Mouse (Mus musculus) neural tube, embryonic 11.5 days (tissue): Measurements from ENCODE around the gene Rnf166. TPM values are rescaled to one million over a fixed set of nuclear protein-coding genes. Genes with fewer than 3 reads are reported as not detected.

ENCODE experiments used
- ATAC-seq: fragments of 200-750 bp; cut with Nextera tagmentation; 2 replicates; pipeline ENCODE4 v1.8.0; 2017; ENCODE audit warnings: moderate number of reproducible peaks, mild to moderate bottlenecking, moderate TSS enrichment, moderate library complexity; ENCODE audit not compliant: insufficient read depth, low FRiP score, low TSS enrichment
- DNase-seq: peaks from one replicate; pipeline ENCODE4 v3.0.0-alpha.2; 2015; ENCODE audit warnings: low spot score
- H3K27ac ChIP-seq: fragments of 300-500 bp; sonication (generic); 2 replicates; pipeline ENCODE4 v1.5.1; 2014; ENCODE audit warnings: low read depth, mild to moderate bottlenecking, low read length
- H3K27me3 ChIP-seq: fragments of 300-500 bp; sonication (generic); 2 replicates; pipeline ENCODE4 v1.6.1; 2014; ENCODE audit warnings: mild to moderate bottlenecking, low read length, mixed read lengths; ENCODE audit not compliant: control insufficient read depth, insufficient read depth
- H3K36me3 ChIP-seq: fragments of 300-500 bp; sonication (generic); 2 replicates; pipeline ENCODE4 v1.6.1; 2014; ENCODE audit warnings: mild to moderate bottlenecking, low read length, moderate library complexity, mixed read lengths; ENCODE audit not compliant: control insufficient read depth, insufficient read depth
- H3K4me1 ChIP-seq: fragments of 300-500 bp; sonication (generic); 2 replicates; pipeline ENCODE4 v1.6.1; 2014; ENCODE audit warnings: low read length, mixed read lengths; ENCODE audit not compliant: control insufficient read depth, insufficient read depth
- H3K4me2 ChIP-seq: fragments of 300-500 bp; sonication (generic); 2 replicates; pipeline ENCODE4 v1.6.1; 2014; ENCODE audit warnings: low read depth, mild to moderate bottlenecking, moderate library complexity
- H3K4me3 ChIP-seq: fragments of 300-500 bp; sonication (generic); 2 replicates; pipeline ENCODE4 v1.5.1; 2014; ENCODE audit warnings: low read depth, low read length
- H3K9ac ChIP-seq: fragments of 300-500 bp; sonication (generic); 2 replicates; pipeline ENCODE4 v1.6.1; 2014; ENCODE audit warnings: mild to moderate bottlenecking, low read length
- H3K9me3 ChIP-seq: fragments of 300-500 bp; sonication (generic); 2 replicates; pipeline ENCODE4 v1.6.1; 2016; ENCODE audit warnings: low read length; ENCODE audit not compliant: control insufficient read depth
- WGBS: fragments of 180-500 bp; shearing (Covaris S2); extraction: QIAGEN DNeasy Blood & Tissue Kit; methylation state at CpG from one replicate; pipeline ENCODE4 v1.1.7; 2014; 5-methylcytosine and 5-hydroxymethylcytosine counted together
- polyA plus RNA-seq: library from polyadenylated mRNA; unstranded; fragments of >200 nt; fragmentation: Nextera tagmentation; extraction: Ambion mirVana; gene quantifications from 2 replicates; pipeline ENCODE4 v1.2.1, GENCODE M21; 2014

Gene Rnf166
- polyA plus RNA-seq, 1 experiment from 2014 or later, result 30.1 TPM

DNA sequence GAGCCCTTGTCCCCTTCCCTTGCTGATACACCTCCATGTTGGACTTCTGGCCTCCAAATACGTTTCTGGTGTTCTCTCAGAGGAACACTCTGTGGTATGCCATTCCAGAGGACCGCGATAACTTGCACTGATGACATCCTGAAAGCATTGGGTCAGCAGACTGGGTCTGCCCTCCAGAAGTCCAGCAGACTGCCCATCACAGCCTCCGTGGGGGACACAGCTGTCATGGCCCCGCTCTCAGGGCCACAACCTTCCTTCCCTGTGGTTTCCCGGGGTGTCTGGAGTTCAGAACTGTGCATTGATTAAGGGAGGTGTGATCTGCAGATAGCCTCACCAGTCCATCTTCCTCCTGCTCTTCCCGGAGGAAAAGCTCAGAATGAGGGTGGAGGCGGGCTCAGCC lies 13.4 kb downstream of the Rnf166 start:
- DNase-seq (no peak), ATAC-seq (no peak)
- H3K4me2 ChIP-seq, result no peak overlapping the region
- no peaks in the 10 kb centered on the region for H3K9me3 ChIP-seq
- no peak overlapping the region for H3K27ac ChIP-seq
- no peak overlapping the region for H3K9ac ChIP-seq
- 72% methylated on average over 8 of the region's 8 CpGs for WGBS
- H3K4me1 ChIP-seq, result peaks cover 12% of the 10 kb centered on the region; the same call in 1 of the 2 replicates
- H3K4me3 ChIP-seq, result no peak overlapping the region
- peaks cover 32% of the 10 kb centered on the region for H3K27me3 ChIP-seq
- peaks cover 2% of the 10 kb centered on the region for H3K36me3 ChIP-seq

DNA sequence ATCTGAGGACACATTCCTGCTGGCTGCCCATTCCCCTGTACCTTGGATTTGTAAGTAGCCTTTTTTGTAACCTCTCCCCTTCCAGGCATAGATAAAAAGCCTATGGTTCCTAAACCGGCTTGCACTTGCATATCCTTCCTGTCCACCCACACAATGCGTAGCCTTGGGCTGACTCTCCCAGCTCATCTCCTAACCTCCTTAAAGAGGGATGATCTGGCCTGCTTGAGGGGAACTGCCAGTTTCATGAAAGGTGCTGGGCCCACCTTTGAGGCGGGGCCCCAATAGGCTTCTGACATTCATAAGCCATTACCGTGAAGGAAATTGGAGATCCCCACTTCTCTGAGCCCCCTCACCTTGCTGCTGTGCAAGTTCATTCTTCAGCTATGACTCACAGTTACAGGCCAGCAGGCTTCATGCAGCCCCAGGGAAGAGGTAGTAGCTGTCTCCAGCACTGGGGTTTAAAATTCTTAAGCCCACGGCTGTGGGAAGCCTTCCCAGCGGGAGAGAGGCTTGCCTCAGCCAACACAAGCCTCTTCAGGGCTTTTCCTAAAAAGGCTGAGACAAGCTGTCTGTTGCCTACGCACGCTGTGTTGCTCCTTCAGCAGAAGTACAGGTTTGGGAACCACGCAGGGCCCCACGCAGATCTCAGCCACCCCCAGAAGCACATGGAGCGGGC lies 14.3 kb downstream of the Rnf166 start:
- Histone ChIP-seq H3K9ac (no peak overlapping the region), H3K4me1 (peaks cover 12% of the 10 kb centered on the region; the same call in 1 of the 2 replicates), H3K4me2 (no peak overlapping the region), H3K9me3 (no peaks in the 10 kb centered on the region), H3K27me3 (peaks cover 32% of the 10 kb centered on the region), H3K27ac (no peak overlapping the region), H3K36me3 (no peaks in the 10 kb centered on the region), H3K4me3 (no peak overlapping the region)
- DNase-seq (no peak), ATAC-seq (no peak)
- 62% methylated on average over 11 of the region's 11 CpGs for WGBS

GRCm38 (mm10) chr8:122460524-122461472 lies 15.1 kb downstream of the Rnf166 start, which contains the start of gene Snai3:
Snai3 (minus strand) TSS chr8:122460733.
- Histone ChIP-seq H3K4me1 (peaks cover 12% of the 10 kb centered on the region; the same call in 1 of the 2 replicates), H3K36me3 (no peaks in the 10 kb centered on the region), H3K9me3 (no peaks in the 10 kb centered on the region), H3K4me3 (peak within 1 kb of the TSS; percentile 21), H3K9ac (peak within 1 kb of the TSS; percentile 14), H3K4me2 (peak within 1 kb of the TSS; percentile 48), H3K27ac (no peak within 1 kb of the TSS), H3K27me3 (peaks cover 32% of the 10 kb centered on the region)
- WGBS, result 3% methylated on average over 48 of the region's 56 CpGs
- DNase-seq, result peak; percentile 52
- peak; percentile 55; the same call in 1 of the 2 replicates for ATAC-seq

GRCm38 (mm10) chr8:122459990-122460389 lies 15.9 kb downstream of the Rnf166 start:
- Histone ChIP-seq H3K9ac (no peak overlapping the region), H3K4me2 (peak overlapping the region; percentile 48), H3K9me3 (no peaks in the 10 kb centered on the region), H3K36me3 (no peaks in the 10 kb centered on the region), H3K27ac (no peak overlapping the region), H3K4me3 (no peak overlapping the region), H3K27me3 (peaks cover 32% of the 10 kb centered on the region), H3K4me1 (peaks cover 12% of the 10 kb centered on the region; the same call in 1 of the 2 replicates)
- no peak for DNase-seq
- WGBS, result 30% methylated on average over 7 of the region's 7 CpGs
- no peak for ATAC-seq

GRCm38 (mm10) chr8:122459218-122459900 lies 16.5 kb downstream of the Rnf166 start:
- H3K27me3 ChIP-seq, result peaks cover 32% of the 10 kb centered on the region
- no peak overlapping the region for H3K9ac ChIP-seq
- H3K4me3 ChIP-seq, result no peak overlapping the region
- no peak overlapping the region for H3K4me2 ChIP-seq
- H3K4me1 ChIP-seq, result peaks cover 12% of the 10 kb centered on the region; the same call in 1 of the 2 replicates
- ATAC-seq (no peak), DNase-seq (no peak)
- WGBS, result 59% methylated on average over 5 of the region's 6 CpGs
- no peak overlapping the region for H3K27ac ChIP-seq
- H3K36me3 ChIP-seq, result no peaks in the 10 kb centered on the region
- no peaks in the 10 kb centered on the region for H3K9me3 ChIP-seq

- Histone ChIP-seq H3K27me3 (peaks cover 32% of the 10 kb centered on the region), H3K9ac (no peak overlapping the region), H3K36me3 (no peaks in the 10 kb centered on the region), H3K9me3 (no peaks in the 10 kb centered on the region), H3K27ac (no peak overlapping the region), H3K4me3 (no peak overlapping the region), H3K4me2 (no peak overlapping the region), H3K4me1 (peaks cover 12% of the 10 kb centered on the region; the same call in 1 of the 2 replicates)
- ATAC-seq (no peak), DNase-seq (no peak)
- WGBS, result 84% methylated on average over 11 of the region's 11 CpGs
These were observed 18.7 kb downstream of the Rnf166 start for GRCm38 (mm10) chr8:122457171-122457570.

- Histone ChIP-seq H3K4me1 (no peaks in the 10 kb centered on the region), H3K27ac (no peak overlapping the region), H3K4me2 (no peak overlapping the region), H3K9ac (no peak overlapping the region), H3K36me3 (no peaks in the 10 kb centered on the region), H3K4me3 (no peak overlapping the region), H3K9me3 (no peaks in the 10 kb centered on the region), H3K27me3 (peaks cover 9% of the 10 kb centered on the region)
- WGBS, result 91% methylated on average over 6 of the region's 6 CpGs
- no peak for DNase-seq
- no peak for ATAC-seq
These were observed 21.5 kb downstream of the Rnf166 start for GRCm38 (mm10) chr8:122454409-122454808.

GRCm38 (mm10) chr8:122452154-122452553 lies 23.7 kb downstream of the Rnf166 start:
- no peak for ATAC-seq
- no peak for DNase-seq
- no peak overlapping the region for H3K4me3 ChIP-seq
- H3K4me2 ChIP-seq, result no peak overlapping the region
- H3K36me3 ChIP-seq, result no peaks in the 10 kb centered on the region
- no peak overlapping the region for H3K27ac ChIP-seq
- no peak overlapping the region; the same call in 1 of the 2 replicates for H3K9ac ChIP-seq
- H3K27me3 ChIP-seq, result no peaks in the 10 kb centered on the region
- no peaks in the 10 kb centered on the region for H3K9me3 ChIP-seq
- H3K4me1 ChIP-seq, result no peaks in the 10 kb centered on the region
- 85% methylated on average over 10 of the region's 10 CpGs for WGBS
